Mouse (Mus musculus) limb, embryonic 11.5 days (tissue): ENCODE data around the gene Kif5c. TPM values are rescaled to one million over a fixed set of nuclear protein-coding genes. Genes with fewer than 3 reads are reported as not detected.

Source experiments
- ATAC-seq: fragments of 200-750 bp; cut with Nextera tagmentation; 2 replicates; pipeline ENCODE4 v1.8.0; 2017; ENCODE audit warnings: low read depth; ENCODE audit not compliant: insufficient number of reproducible peaks, low FRiP score, low TSS enrichment
- DNase-seq: peaks from one replicate; pipeline ENCODE4 v3.0.0-alpha.2; 2015; ENCODE audit warnings: low spot score
- H3K27ac ChIP-seq: fragments of 300-500 bp; sonication (generic); replicated peaks from 2 replicates; pipeline ENCODE4 v1.5.1; 2014; ENCODE audit warnings: low read depth, mild to moderate bottlenecking, low read length
- H3K27me3 ChIP-seq: fragments of 300-500 bp; sonication (generic); 2 replicates; pipeline ENCODE4 v1.6.1; 2014; ENCODE audit warnings: mild to moderate bottlenecking, low read length, mixed read lengths; ENCODE audit not compliant: control insufficient read depth, insufficient read depth
- H3K36me3 ChIP-seq: fragments of 300-500 bp; sonication (generic); 2 replicates; pipeline ENCODE4 v1.6.1; 2014; ENCODE audit warnings: mild to moderate bottlenecking, low read length, moderate library complexity, mixed read lengths; ENCODE audit not compliant: control insufficient read depth, insufficient read depth
- H3K4me1 ChIP-seq: fragments of 300-500 bp; sonication (generic); 2 replicates; pipeline ENCODE4 v1.6.1; 2014; ENCODE audit warnings: low read length, mixed read lengths; ENCODE audit not compliant: control insufficient read depth, insufficient read depth
- H3K4me2 ChIP-seq: fragments of 300-500 bp; sonication (generic); 2 replicates; pipeline ENCODE4 v1.6.1; 2014; ENCODE audit warnings: low read depth, mild to moderate bottlenecking, moderate library complexity; ENCODE audit not compliant: severe bottlenecking
- H3K4me3 ChIP-seq: fragments of 300-500 bp; sonication (generic); 2 replicates; pipeline ENCODE4 v1.5.1; 2014; ENCODE audit warnings: low read depth, low read length
- H3K9ac ChIP-seq: fragments of 300-500 bp; sonication (generic); 2 replicates; pipeline ENCODE4 v1.6.1; 2014; ENCODE audit warnings: mild to moderate bottlenecking, low read length
- H3K9me3 ChIP-seq: fragments of 300-500 bp; sonication (generic); 2 replicates; pipeline ENCODE4 v1.6.1; 2016; ENCODE audit warnings: low read length; ENCODE audit not compliant: control insufficient read depth
- WGBS: fragments of 180-500 bp; shearing (Covaris S2); extraction: QIAGEN DNeasy Blood & Tissue Kit; methylation state at CpG from one replicate; pipeline ENCODE4 v1.1.7; 2014; 5-methylcytosine and 5-hydroxymethylcytosine counted together
- polyA plus RNA-seq: library from polyadenylated mRNA; unstranded; fragments of >200 nt; fragmentation: Nextera tagmentation; extraction: Ambion mirVana; gene quantifications from 2 replicates; pipeline ENCODE4 v1.2.1, GENCODE M21; 2014

Gene Kif5c
- polyA plus RNA-seq, 1 experiment from 2014 or later = 15.2 TPM

- H3K27ac ChIP-seq = no peak overlapping the region
- 91% methylated on average over 12 of the region's 12 CpGs for WGBS
- H3K4me1 ChIP-seq = peaks cover 5% of the 10 kb centered on the region; the same call in 1 of the 2 replicates
Measured at GRCm38 (mm10) chr2:49629181-49629580, 10.1 kb downstream of the Kif5c start.

GRCm38 (mm10) chr2:49630636-49631035 lies 11.5 kb downstream of the Kif5c start:
- DNase-seq (no peak), ATAC-seq (no peak)
- 91% methylated on average over 6 of the region's 6 CpGs for WGBS

More at GRCm38 (mm10) chr2:49629181-49629580, 10.1 kb downstream of the Kif5c start:
- no peaks in the 10 kb centered on the region for H3K9me3 ChIP-seq
- H3K9ac ChIP-seq = no peak overlapping the region
- ATAC-seq (no peak), DNase-seq (no peak)
- no peaks in the 10 kb centered on the region for H3K36me3 ChIP-seq
- no peak overlapping the region for H3K4me2 ChIP-seq
- no peaks in the 10 kb centered on the region for H3K27me3 ChIP-seq
- H3K4me3 ChIP-seq = no peak overlapping the region

GRCm38 (mm10) chr2:49633231-49633630 lies 14.1 kb downstream of the Kif5c start:
- Histone ChIP-seq H3K4me3 (no peak overlapping the region), H3K9ac (no peak overlapping the region), H3K4me1 (peaks cover 5% of the 10 kb centered on the region; the same call in 1 of the 2 replicates), H3K36me3 (no peaks in the 10 kb centered on the region), H3K27me3 (no peaks in the 10 kb centered on the region), H3K4me2 (no peak overlapping the region), H3K27ac (0 out of 2 replicates have a peak overlapping the region, but pooled peaks have one; percentile 1), H3K9me3 (no peaks in the 10 kb centered on the region)
- 61% methylated on average over 9 of the region's 9 CpGs for WGBS
- ATAC-seq (no peak), DNase-seq (no peak)

More at GRCm38 (mm10) chr2:49630636-49631035, 11.5 kb downstream of the Kif5c start:
- Histone ChIP-seq H3K9me3 (no peaks in the 10 kb centered on the region), H3K4me1 (peaks cover 5% of the 10 kb centered on the region; the same call in 1 of the 2 replicates), H3K27ac (no peak overlapping the region), H3K36me3 (no peaks in the 10 kb centered on the region), H3K9ac (no peak overlapping the region), H3K4me3 (no peak overlapping the region), H3K27me3 (no peaks in the 10 kb centered on the region), H3K4me2 (no peak overlapping the region)

- WGBS = 88% methylated on average over 3 of the region's 3 CpGs
- DNase-seq (no peak), ATAC-seq (no peak)
- Histone ChIP-seq H3K9me3 (no peaks in the 10 kb centered on the region), H3K27ac (no peak overlapping the region), H3K9ac (no peak overlapping the region), H3K36me3 (no peaks in the 10 kb centered on the region), H3K27me3 (no peaks in the 10 kb centered on the region), H3K4me2 (no peak overlapping the region), H3K4me1 (no peaks in the 10 kb centered on the region), H3K4me3 (no peak overlapping the region)
Measured at GRCm38 (mm10) chr2:49642761-49643160, 23.7 kb downstream of the Kif5c start.

- Histone ChIP-seq H3K36me3 (no peaks in the 10 kb centered on the region), H3K4me3 (no peak overlapping the region), H3K4me2 (no peak overlapping the region), H3K4me1 (no peaks in the 10 kb centered on the region), H3K9me3 (no peaks in the 10 kb centered on the region), H3K27ac (no peak overlapping the region), H3K9ac (no peak overlapping the region), H3K27me3 (no peaks in the 10 kb centered on the region)
- ATAC-seq (no peak), DNase-seq (no peak)
- WGBS = 86% methylated on average over 8 of the region's 8 CpGs
Measured at GRCm38 (mm10) chr2:49643756-49644155, 24.7 kb downstream of the Kif5c start.

- Histone ChIP-seq H3K27me3 (no peaks in the 10 kb centered on the region), H3K27ac (no peak overlapping the region), H3K4me1 (no peaks in the 10 kb centered on the region), H3K9me3 (no peaks in the 10 kb centered on the region), H3K36me3 (no peaks in the 10 kb centered on the region), H3K9ac (no peak overlapping the region), H3K4me3 (no peak overlapping the region), H3K4me2 (no peak overlapping the region)
- ATAC-seq (no peak), DNase-seq (no peak)
- WGBS = 82% methylated on average over 6 of the region's 6 CpGs
Measured at GRCm38 (mm10) chr2:49647591-49647990, 28.5 kb downstream of the Kif5c start.

GRCm38 (mm10) chr2:49648344-49648743 lies 29.2 kb downstream of the Kif5c start:
- H3K4me1 ChIP-seq = no peaks in the 10 kb centered on the region
- no peak overlapping the region for H3K4me3 ChIP-seq

GRCm38 (mm10) chr2:49648806-49649205 lies 29.7 kb downstream of the Kif5c start:
- no peaks in the 10 kb centered on the region for H3K4me1 ChIP-seq
- no peak overlapping the region for H3K27ac ChIP-seq
- H3K4me3 ChIP-seq = no peak overlapping the region
- H3K27me3 ChIP-seq = no peaks in the 10 kb centered on the region
- no peak for DNase-seq
- WGBS = 84% methylated on average over 6 of the region's 6 CpGs
- H3K9ac ChIP-seq = no peak overlapping the region
- no peak for ATAC-seq
- no peaks in the 10 kb centered on the region for H3K36me3 ChIP-seq
- H3K9me3 ChIP-seq = no peaks in the 10 kb centered on the region
- no peak overlapping the region for H3K4me2 ChIP-seq

More at GRCm38 (mm10) chr2:49648344-49648743, 29.2 kb downstream of the Kif5c start:
- no peak overlapping the region for H3K27ac ChIP-seq
- no peaks in the 10 kb centered on the region for H3K36me3 ChIP-seq
- WGBS = 30% methylated on average over 9 of the region's 9 CpGs
- no peaks in the 10 kb centered on the region for H3K27me3 ChIP-seq
- no peak overlapping the region for H3K9ac ChIP-seq
- ATAC-seq = no peak
- peak; percentile 28 for DNase-seq
- H3K9me3 ChIP-seq = no peaks in the 10 kb centered on the region
- H3K4me2 ChIP-seq = no peak overlapping the region

- no peaks in the 10 kb centered on the region for H3K27me3 ChIP-seq
- WGBS = 80% methylated on average over 10 of the region's 10 CpGs
- no peak overlapping the region for H3K4me3 ChIP-seq
- ATAC-seq (no peak), DNase-seq (no peak)
- no peaks in the 10 kb centered on the region for H3K36me3 ChIP-seq
- H3K4me1 ChIP-seq = no peaks in the 10 kb centered on the region
- H3K9me3 ChIP-seq = no peaks in the 10 kb centered on the region
- no peak overlapping the region for H3K4me2 ChIP-seq
- H3K27ac ChIP-seq = no peak overlapping the region
- no peak overlapping the region for H3K9ac ChIP-seq
Measured at GRCm38 (mm10) chr2:49649211-49649610, 30.1 kb downstream of the Kif5c start.
